Mouse (Mus musculus): ENCODE data around the gene Olfr609. TPM values are rescaled to one million over a fixed set of nuclear protein-coding genes. Genes with fewer than 3 reads are reported as not detected.
"Not testable (repeated sequence)": the region's sequence is repeated elsewhere in the genome, so short reads cannot be mapped to it uniquely, and the experiment has no call there.

Gene Olfr609
- not detected in 2 replicates for polyA plus RNA-seq (2014; fragmentation: Nextera tagmentation; extraction: Ambion mirVana)

DNA sequence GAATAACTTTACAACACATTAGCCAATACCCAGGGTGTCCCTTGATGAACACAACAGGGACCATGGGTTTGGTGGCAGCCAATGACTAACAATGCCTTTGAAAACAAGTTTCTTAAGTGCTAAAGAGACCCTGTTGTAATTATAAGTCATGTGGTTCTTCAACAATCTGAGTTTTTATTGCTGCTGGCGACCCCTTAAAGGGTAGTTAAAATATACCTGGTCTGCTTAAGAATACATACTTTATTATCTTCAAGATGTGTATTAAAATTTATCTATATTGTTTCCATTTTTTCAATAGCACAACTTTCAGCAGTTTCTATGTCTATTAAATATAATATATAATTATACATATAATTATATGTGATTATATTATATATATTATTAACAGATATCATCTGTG is at the start of gene Olfr609:
Gene Olfr609, minus strand, starts transcription at position 101 of the 400 bp plus-strand sequence.
- DNase-seq (ENCODE audit: low spot score) = no peak
- Histone ChIP-seq H3K9ac (ENCODE audit: low read depth, low read length) (no peak within 1 kb of the TSS), H3K4me1 (ENCODE audit: control insufficient read depth, insufficient read depth, low read length) (no peaks in the 10 kb centered on the region), H3K4me3 (ENCODE audit: low read depth, low read length) (no peak within 1 kb of the TSS), H3K4me2 (ENCODE audit: low read depth, low read length) (no peak within 1 kb of the TSS), H3K9me3 (ENCODE audit: control insufficient read depth, low read length) (no peaks in the 10 kb centered on the region), H3K27ac (replicated peaks; ENCODE audit: low read depth, low read length) (no peak within 1 kb of the TSS), H3K27me3 (replicated peaks; ENCODE audit: control insufficient read depth, insufficient read depth, low read length) (no peaks in the 10 kb centered on the region), H3K36me3 (ENCODE audit: control insufficient read depth, insufficient read depth, low read length) (no peaks in the 10 kb centered on the region)
- no peak for ATAC-seq (ENCODE audit: low read depth)
- 55% methylated on average over 1 of the region's 1 CpGs for WGBS

DNA sequence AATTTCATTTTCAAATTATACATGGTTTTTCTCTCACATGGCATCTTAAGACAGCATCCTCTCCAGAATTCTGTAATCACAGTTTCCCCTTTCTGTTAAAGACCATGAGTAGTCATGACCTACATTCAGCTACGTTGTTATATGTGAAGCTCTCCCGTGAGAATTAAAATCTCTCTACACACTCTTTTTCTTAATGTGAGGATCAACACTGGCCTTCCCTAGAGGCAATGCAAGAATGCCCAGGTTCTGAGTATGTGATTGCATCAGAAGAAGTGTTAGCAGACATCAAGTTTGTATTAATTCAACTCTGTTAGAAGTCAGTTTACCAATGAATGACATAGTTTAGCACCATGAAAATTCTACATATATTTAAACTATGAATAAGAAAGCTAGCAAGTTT is 44.8 kb upstream of the Olfr609 start, which contains the start of gene Olfr612:
Gene Olfr612, minus strand, starts transcription at position 101 of the 400 bp plus-strand sequence.
- not testable (repeated sequence) for DNase-seq (ENCODE audit: low spot score); H3K36me3 ChIP-seq (ENCODE audit: control insufficient read depth, insufficient read depth, low read length); ATAC-seq (ENCODE audit: low read depth); H3K27me3 ChIP-seq (replicated peaks; ENCODE audit: control insufficient read depth, insufficient read depth, low read length); H3K9me3 ChIP-seq (ENCODE audit: control insufficient read depth, low read length); H3K4me2 ChIP-seq (ENCODE audit: low read depth, low read length); H3K4me1 ChIP-seq (ENCODE audit: control insufficient read depth, insufficient read depth, low read length); H3K4me3 ChIP-seq (ENCODE audit: low read depth, low read length); H3K9ac ChIP-seq (ENCODE audit: low read depth, low read length); H3K27ac ChIP-seq (replicated peaks; ENCODE audit: low read depth, low read length)
- WGBS = 70% methylated on average over 2 of the region's 2 CpGs

DNA sequence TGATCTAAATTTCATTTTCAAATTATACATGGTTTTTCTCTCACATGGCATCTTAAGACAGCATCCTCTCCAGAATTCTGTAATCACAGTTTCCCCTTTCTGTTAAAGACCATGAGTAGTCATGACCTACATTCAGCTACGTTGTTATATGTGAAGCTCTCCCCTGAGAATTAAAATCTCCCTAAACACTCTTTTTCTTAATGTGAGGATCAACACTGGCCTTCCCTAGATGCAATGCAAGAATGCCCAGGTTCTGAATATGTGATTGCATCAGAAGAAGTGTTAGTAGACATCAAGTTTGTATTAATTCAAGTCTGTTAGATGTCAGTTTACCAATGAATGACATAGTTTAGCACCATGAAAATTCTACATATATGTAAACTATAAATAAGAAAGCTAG is 22.9 kb upstream of the Olfr609 start, which contains the start of gene Olfr611:
Gene Olfr611, minus strand, starts transcription at position 101 of the 400 bp plus-strand sequence.
- ATAC-seq (ENCODE audit: low read depth); H3K4me1 ChIP-seq (ENCODE audit: control insufficient read depth, insufficient read depth, low read length); H3K27me3 ChIP-seq (replicated peaks; ENCODE audit: control insufficient read depth, insufficient read depth, low read length); DNase-seq (ENCODE audit: low spot score); H3K9me3 ChIP-seq (ENCODE audit: control insufficient read depth, low read length); H3K4me3 ChIP-seq (ENCODE audit: low read depth, low read length); H3K9ac ChIP-seq (ENCODE audit: low read depth, low read length); H3K36me3 ChIP-seq (ENCODE audit: control insufficient read depth, insufficient read depth, low read length); H3K27ac ChIP-seq (replicated peaks; ENCODE audit: low read depth, low read length); H3K4me2 ChIP-seq (ENCODE audit: low read depth, low read length): not testable (repeated sequence)
- WGBS = 55% methylated on average over 1 of the region's 1 CpGs

DNA sequence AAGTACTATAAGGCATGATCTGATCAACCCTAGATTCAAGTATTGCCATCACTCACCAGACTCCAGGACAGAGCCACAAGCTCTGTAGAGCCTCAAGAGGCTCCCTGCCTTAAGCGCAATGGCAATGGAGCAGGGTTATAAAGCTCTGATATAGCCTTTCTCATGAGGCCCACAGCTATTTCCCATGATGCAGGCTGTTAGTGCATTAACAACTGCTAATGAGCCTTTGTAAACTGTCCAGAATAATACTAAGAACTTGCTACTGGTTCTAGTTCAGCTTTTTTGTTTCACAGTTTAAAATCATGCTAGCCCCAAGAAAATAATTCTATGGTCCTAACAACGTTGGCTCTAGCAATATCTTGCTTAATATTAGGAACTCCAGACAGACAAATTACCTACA is 14.2 kb upstream of the Olfr609 start, which contains the start of gene Olfr610:
Gene Olfr610, minus strand, starts transcription at position 101 of the 400 bp plus-strand sequence.
- no peak within 1 kb of the TSS for H3K4me2 ChIP-seq (ENCODE audit: low read depth, low read length)
- H3K9me3 ChIP-seq (ENCODE audit: control insufficient read depth, low read length) = no peaks in the 10 kb centered on the region
- no peak within 1 kb of the TSS for H3K4me3 ChIP-seq (ENCODE audit: low read depth, low read length)
- H3K9ac ChIP-seq (ENCODE audit: low read depth, low read length) = no peak within 1 kb of the TSS
- WGBS = 79% methylated on average over 2 of the region's 2 CpGs
- DNase-seq (ENCODE audit: low spot score) (no peak), ATAC-seq (ENCODE audit: low read depth) (no peak)
- no peaks in the 10 kb centered on the region for H3K36me3 ChIP-seq (ENCODE audit: control insufficient read depth, insufficient read depth, low read length)
- H3K4me1 ChIP-seq (ENCODE audit: control insufficient read depth, insufficient read depth, low read length) = no peaks in the 10 kb centered on the region
- no peaks in the 10 kb centered on the region for H3K27me3 ChIP-seq (replicated peaks; ENCODE audit: control insufficient read depth, insufficient read depth, low read length)
- no peak within 1 kb of the TSS for H3K27ac ChIP-seq (replicated peaks; ENCODE audit: low read depth, low read length)

DNA sequence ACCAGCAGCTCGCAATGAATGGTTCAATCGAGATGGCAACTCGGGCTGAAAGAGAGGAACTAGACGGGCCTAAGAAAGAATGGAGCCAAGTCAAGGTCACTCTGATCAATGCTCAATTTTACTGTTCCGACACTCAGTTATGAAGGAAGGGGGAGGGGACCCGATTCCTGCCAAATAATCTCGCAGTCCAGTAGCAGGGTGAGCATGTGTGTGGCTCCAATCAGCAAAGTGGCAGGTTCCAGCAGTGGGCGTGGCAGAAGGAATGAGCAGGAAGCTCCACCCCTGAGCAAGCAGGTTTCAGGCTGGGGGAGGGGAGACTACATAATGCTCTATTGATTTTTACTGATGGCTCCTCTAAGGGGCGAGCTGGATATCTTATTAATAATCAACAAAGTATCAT is 20.8 kb downstream of the Olfr609 start:
- H3K27me3 ChIP-seq (replicated peaks; ENCODE audit: control insufficient read depth, insufficient read depth, low read length); H3K4me1 ChIP-seq (ENCODE audit: control insufficient read depth, insufficient read depth, low read length); H3K9ac ChIP-seq (ENCODE audit: low read depth, low read length); DNase-seq (ENCODE audit: low spot score); H3K4me3 ChIP-seq (ENCODE audit: low read depth, low read length); ATAC-seq (ENCODE audit: low read depth); H3K27ac ChIP-seq (replicated peaks; ENCODE audit: low read depth, low read length); H3K4me2 ChIP-seq (ENCODE audit: low read depth, low read length); H3K9me3 ChIP-seq (ENCODE audit: control insufficient read depth, low read length); H3K36me3 ChIP-seq (ENCODE audit: control insufficient read depth, insufficient read depth, low read length): not testable (repeated sequence)
- 84% methylated on average over 9 of the region's 9 CpGs for WGBS

DNA sequence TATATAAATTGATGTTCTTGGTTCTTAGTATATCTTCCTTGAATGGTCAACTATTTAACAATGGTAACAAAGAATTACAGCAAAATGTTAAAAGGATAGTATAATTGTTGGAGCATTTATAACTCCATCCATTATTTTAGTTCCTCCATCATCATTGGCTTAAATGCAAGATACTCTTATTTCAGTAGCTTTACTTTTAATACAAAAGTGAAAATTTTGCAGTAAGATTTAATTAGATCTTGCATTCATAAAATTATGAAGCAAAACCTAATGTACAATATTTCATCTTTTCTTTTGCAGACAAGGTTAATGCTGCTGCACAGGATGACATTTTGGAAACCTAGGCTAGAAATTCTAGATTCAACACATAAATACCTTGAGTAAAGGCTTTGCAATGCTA is 28.3 kb downstream of the Olfr609 start, which contains the start of gene Olfr608:
Gene Olfr608, plus strand, starts transcription at position 301 of the 400 bp plus-strand sequence.
- Histone ChIP-seq H3K36me3 (ENCODE audit: control insufficient read depth, insufficient read depth, low read length) (no peaks in the 10 kb centered on the region), H3K9ac (ENCODE audit: low read depth, low read length) (no peak within 1 kb of the TSS), H3K27me3 (replicated peaks; ENCODE audit: control insufficient read depth, insufficient read depth, low read length) (no peaks in the 10 kb centered on the region), H3K27ac (replicated peaks; ENCODE audit: low read depth, low read length) (no peak within 1 kb of the TSS), H3K9me3 (ENCODE audit: control insufficient read depth, low read length) (no peaks in the 10 kb centered on the region), H3K4me2 (ENCODE audit: low read depth, low read length) (no peak within 1 kb of the TSS), H3K4me3 (ENCODE audit: low read depth, low read length) (no peak within 1 kb of the TSS), H3K4me1 (ENCODE audit: control insufficient read depth, insufficient read depth, low read length) (no peaks in the 10 kb centered on the region)
- ATAC-seq (ENCODE audit: low read depth) (no peak), DNase-seq (ENCODE audit: low spot score) (no peak)

DNA sequence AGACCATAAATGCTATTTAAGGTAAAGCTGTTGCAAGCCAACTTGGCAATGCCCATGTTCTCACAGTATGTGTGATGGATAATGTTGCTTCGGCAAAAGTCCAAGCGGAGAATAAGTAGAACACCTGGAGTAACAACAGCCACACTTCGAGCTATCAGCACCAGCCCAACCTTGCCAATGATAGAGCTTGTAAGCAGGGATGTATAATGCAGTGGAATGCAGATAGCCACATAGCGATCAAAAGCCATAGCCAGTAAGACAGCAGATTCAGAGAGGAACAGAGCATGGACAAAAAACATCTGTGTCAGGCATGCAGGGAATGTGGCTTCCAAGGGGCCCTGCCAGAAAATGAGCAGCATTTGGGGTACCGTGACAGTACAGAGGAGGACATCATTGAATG is 37.3 kb downstream of the Olfr609 start:
- 80% methylated on average over 5 of the region's 5 CpGs for WGBS
- Histone ChIP-seq H3K4me2 (ENCODE audit: low read depth, low read length) (no peak overlapping the region), H3K4me1 (ENCODE audit: control insufficient read depth, insufficient read depth, low read length) (no peaks in the 10 kb centered on the region), H3K9ac (ENCODE audit: low read depth, low read length) (no peak overlapping the region), H3K27me3 (replicated peaks; ENCODE audit: control insufficient read depth, insufficient read depth, low read length) (no peaks in the 10 kb centered on the region), H3K27ac (replicated peaks; ENCODE audit: low read depth, low read length) (no peak overlapping the region), H3K4me3 (ENCODE audit: low read depth, low read length) (no peak overlapping the region), H3K9me3 (ENCODE audit: control insufficient read depth, low read length) (no peaks in the 10 kb centered on the region), H3K36me3 (ENCODE audit: control insufficient read depth, insufficient read depth, low read length) (no peaks in the 10 kb centered on the region)
- ATAC-seq (ENCODE audit: low read depth) = no peak
- DNase-seq (ENCODE audit: low spot score) = no peak

DNA sequence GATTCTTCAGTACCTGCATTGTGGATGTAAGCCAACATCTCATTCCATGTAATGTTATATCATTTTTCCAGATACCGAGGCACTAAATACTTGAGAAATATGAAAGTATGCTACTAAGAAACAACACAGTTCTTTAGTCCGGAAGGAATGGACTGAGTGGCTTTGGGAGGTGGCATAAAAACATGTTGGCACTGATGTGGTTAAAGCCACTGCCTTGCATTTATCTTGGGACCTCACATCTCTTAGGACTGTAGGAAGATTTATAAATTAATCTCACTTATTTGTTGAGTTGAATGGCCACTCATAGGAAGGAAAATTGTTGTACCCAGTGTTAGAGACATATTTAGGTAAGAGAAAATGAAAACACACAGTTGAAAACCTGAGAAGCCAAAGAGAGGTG is 49.1 kb downstream of the Olfr609 start, which contains the start of gene Olfr606:
Gene Olfr606, plus strand, starts transcription at position 301 of the 400 bp plus-strand sequence.
- Histone ChIP-seq H3K9ac (ENCODE audit: low read depth, low read length) (no peak within 1 kb of the TSS), H3K9me3 (ENCODE audit: control insufficient read depth, low read length) (no peaks in the 10 kb centered on the region), H3K27me3 (replicated peaks; ENCODE audit: control insufficient read depth, insufficient read depth, low read length) (no peaks in the 10 kb centered on the region), H3K4me2 (ENCODE audit: low read depth, low read length) (no peak within 1 kb of the TSS), H3K4me3 (ENCODE audit: low read depth, low read length) (no peak within 1 kb of the TSS), H3K27ac (replicated peaks; ENCODE audit: low read depth, low read length) (no peak within 1 kb of the TSS), H3K4me1 (ENCODE audit: control insufficient read depth, insufficient read depth, low read length) (no peaks in the 10 kb centered on the region), H3K36me3 (ENCODE audit: control insufficient read depth, insufficient read depth, low read length) (no peaks in the 10 kb centered on the region)
- no peak for ATAC-seq (ENCODE audit: low read depth)
- DNase-seq (ENCODE audit: low spot score) = no peak
- WGBS = 89% methylated on average over 2 of the region's 2 CpGs

DNA sequence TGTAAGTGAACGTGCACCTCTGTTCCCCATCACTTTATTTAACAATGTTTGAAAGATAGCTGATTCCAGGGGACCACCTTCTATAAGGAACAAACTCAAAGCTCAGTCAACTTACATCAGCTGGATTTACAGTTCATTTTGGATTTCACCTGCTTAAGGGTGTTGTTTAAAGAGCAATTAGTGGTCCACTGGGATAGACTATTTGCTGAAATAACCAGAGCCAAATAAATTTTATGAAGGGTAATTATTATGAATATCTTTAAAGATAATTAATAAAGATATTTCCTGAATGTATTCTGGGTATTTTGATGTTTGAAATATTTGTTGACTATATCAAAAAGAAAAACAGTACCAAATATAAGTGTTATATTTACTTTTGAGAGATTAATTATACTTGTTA is 52.5 kb downstream of the Olfr609 start, which contains the start of gene Olfr605:
Gene Olfr605, minus strand, starts transcription at position 101 of the 400 bp plus-strand sequence.
- H3K27me3 ChIP-seq (replicated peaks; ENCODE audit: control insufficient read depth, insufficient read depth, low read length) = no peaks in the 10 kb centered on the region
- DNase-seq (ENCODE audit: low spot score) = no peak
- no peaks in the 10 kb centered on the region for H3K9me3 ChIP-seq (ENCODE audit: control insufficient read depth, low read length)
- 81% methylated on average over 1 of the region's 1 CpGs for WGBS
- no peaks in the 10 kb centered on the region for H3K36me3 ChIP-seq (ENCODE audit: control insufficient read depth, insufficient read depth, low read length)
- no peak within 1 kb of the TSS for H3K4me3 ChIP-seq (ENCODE audit: low read depth, low read length)
- H3K9ac ChIP-seq (ENCODE audit: low read depth, low read length) = no peak within 1 kb of the TSS
- no peak within 1 kb of the TSS for H3K4me2 ChIP-seq (ENCODE audit: low read depth, low read length)
- H3K4me1 ChIP-seq (ENCODE audit: control insufficient read depth, insufficient read depth, low read length) = no peaks in the 10 kb centered on the region
- no peak within 1 kb of the TSS for H3K27ac ChIP-seq (replicated peaks; ENCODE audit: low read depth, low read length)
- ATAC-seq (ENCODE audit: low read depth) = no peak
